Mouse (Mus musculus) bone marrow, adult 2 months (tissue): ENCODE results near the gene Dusp1.

ENCODE experiments used
- CTCF ChIP-seq: fragments of 200-500 bp; IDR thresholded peaks from 2 replicates; pipeline ENCODE4 v1.5.1; 2011; ENCODE audit warnings: low read length, control low read depth; ENCODE audit not compliant: control insufficient read depth, insufficient read depth
- POLR2A ChIP-seq: fragments of 200-500 bp; IDR thresholded peaks from 2 replicates; pipeline ENCODE4 v1.6.1; 2011; ENCODE audit warnings: low read depth, mild to moderate bottlenecking, control low read depth, low read length, borderline replicate concordance; ENCODE audit not compliant: control insufficient read depth

DNA sequence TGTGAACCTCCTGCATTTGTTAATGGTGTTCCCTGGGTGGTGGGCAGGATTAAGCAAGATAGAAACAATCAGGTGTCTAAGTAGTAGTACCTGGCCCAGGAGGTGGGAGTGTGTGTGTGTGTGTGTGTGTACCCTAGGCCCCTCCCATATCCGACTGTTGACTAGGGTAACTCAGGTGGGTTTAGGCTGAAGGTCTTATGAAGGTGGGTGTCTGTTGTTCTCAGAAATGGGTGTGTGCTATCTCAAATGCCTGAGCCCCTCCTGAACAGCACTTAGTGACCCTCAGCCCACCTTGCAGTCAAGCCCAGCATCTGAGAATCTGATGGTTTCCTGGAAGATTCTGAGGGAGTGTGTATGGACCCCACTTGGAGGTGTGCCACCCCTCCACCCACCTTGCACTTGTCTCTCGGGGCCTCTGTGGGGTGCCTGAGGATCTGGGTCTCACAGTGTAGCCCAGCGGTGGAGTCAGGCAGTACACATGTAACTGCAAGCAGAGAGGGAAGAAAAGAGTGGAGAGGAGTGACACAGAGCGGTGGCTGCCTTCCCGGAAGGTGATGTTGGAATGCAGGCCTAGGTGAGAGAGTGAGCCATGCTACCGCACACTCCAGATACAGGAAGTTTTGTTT is 35.0 kb upstream of the Dusp1 start:
- TF ChIP-seq CTCF (no peak), POLR2A (no peak)
